Comparison of ENCODE assay signal across 10 mouse cellular contexts in genomic region chrX:36047451-36047850, GRCm38 (mm10).
DNase-seq lines count a peak whose midpoint lies in the region; ATAC-seq lines count a peak whose summit lies in the region.
"Had no signal": no experiment of that assay in that cellular context is flagged by ENCODE, and none has a peak within 500 bp of the region (broad histone marks: within the 10 kb centered on the region; RNA-seq: fewer than 3 reads in every experiment).

No protein-coding gene starts in this region.

- H3K4me2 ChIP-seq in heart, embryonic 11.5 days: no peak overlapping the region
- H3K4me2 ChIP-seq in lung, embryonic 16.5 days (ENCODE audit: low read depth, low read length): no peak overlapping the region
- no peak overlapping the region for H3K4me2 ChIP-seq in liver, embryonic 11.5 days
- H3K4me2 ChIP-seq: midbrain, embryonic 15.5 days had no signal

- DNase-seq in heart, adult 11 months: peak; percentile 87
- no peak for DNase-seq in lung, postnatal 4 days
- DNase-seq in heart, postnatal 10 days: peak; percentile 42 to 62
- peak; percentile 12 for DNase-seq in lung, postnatal 14 days
- no peak for DNase-seq in liver, embryonic 11.5 days (ENCODE audit: low spot score)

- no peak overlapping the region for H3K9ac ChIP-seq in heart, embryonic 11.5 days (ENCODE audit: low read depth, low read length)
- no peak overlapping the region for H3K9ac ChIP-seq in lung, embryonic 16.5 days (ENCODE audit: low read length)
- H3K9ac ChIP-seq in liver, embryonic 11.5 days (ENCODE audit: low read depth, low read length): no peak overlapping the region
- H3K9ac ChIP-seq: liver, embryonic 14.5 days; midbrain, embryonic 15.5 days had no signal

- intact Hi-C loops in heart, postnatal 10 days (cut with DNase I): no loop called here

- H3K9me3 ChIP-seq in heart, embryonic 11.5 days (replicated peaks; ENCODE audit: control insufficient read depth, low read length): no peaks in the 10 kb centered on the region
- H3K9me3 ChIP-seq in lung, embryonic 16.5 days (ENCODE audit: control insufficient read depth, low read length): no peaks in the 10 kb centered on the region
- H3K9me3 ChIP-seq in liver, embryonic 11.5 days (ENCODE audit: control insufficient read depth, low read length): no peaks in the 10 kb centered on the region
- H3K9me3 ChIP-seq: midbrain, embryonic 15.5 days had no signal

- WGBS in heart, embryonic 11.5 days (ENCODE audit: insufficient replicate concordance): 88% methylated on average over 1 of the region's 1 CpGs
- 48% methylated on average over 1 of the region's 1 CpGs for WGBS in lung, embryonic 16.5 days
- WGBS in liver, embryonic 11.5 days: 78% methylated on average over 1 of the region's 1 CpGs

- no peaks in the 10 kb centered on the region for H3K36me3 ChIP-seq in heart, embryonic 11.5 days (ENCODE audit: control insufficient read depth, insufficient read depth, low read length)
- no peaks in the 10 kb centered on the region for H3K36me3 ChIP-seq in lung, embryonic 16.5 days (ENCODE audit: control insufficient read depth, insufficient read depth, low read length)
- H3K36me3 ChIP-seq in liver, embryonic 11.5 days (ENCODE audit: control insufficient read depth, insufficient read depth, low read length): no peaks in the 10 kb centered on the region
- H3K36me3 ChIP-seq: midbrain, embryonic 15.5 days had no signal

- no peaks in the 10 kb centered on the region for H3K4me1 ChIP-seq in heart, embryonic 11.5 days (ENCODE audit: control insufficient read depth, insufficient read depth, low read length)
- no peaks in the 10 kb centered on the region for H3K4me1 ChIP-seq in lung, embryonic 16.5 days (replicated peaks; ENCODE audit: control insufficient read depth, insufficient read depth, low read length)
- H3K4me1 ChIP-seq in liver, embryonic 11.5 days (replicated peaks; ENCODE audit: control insufficient read depth, insufficient read depth, low read length): no peaks in the 10 kb centered on the region
- H3K4me1 ChIP-seq: midbrain, embryonic 15.5 days had no signal

- no peak overlapping the region for H3K27ac ChIP-seq in heart, embryonic 11.5 days (ENCODE audit: low read depth, low read length)
- H3K27ac ChIP-seq in lung, embryonic 16.5 days (ENCODE audit: low read length): no peak overlapping the region
- no peak overlapping the region for H3K27ac ChIP-seq in liver, embryonic 11.5 days (ENCODE audit: low read depth, low read length)
- H3K27ac ChIP-seq: liver, embryonic 14.5 days; midbrain, embryonic 15.5 days had no signal

- no peak overlapping the region for H3K4me3 ChIP-seq in heart, embryonic 11.5 days (ENCODE audit: low read depth, low read length)
- no peak overlapping the region for H3K4me3 ChIP-seq in lung, embryonic 16.5 days (ENCODE audit: low read length)
- no peak overlapping the region for H3K4me3 ChIP-seq in liver, embryonic 11.5 days (ENCODE audit: low read depth, low read length)
- H3K4me3 ChIP-seq: midbrain, embryonic 15.5 days had no signal

- ATAC-seq in heart, embryonic 11.5 days (replicated peaks; ENCODE audit: insufficient number of reproducible peaks, low FRiP score, low TSS enrichment): no peak
- peak; percentile 70 for ATAC-seq in lung, embryonic 16.5 days (ENCODE audit: low read depth)
- no peak for ATAC-seq in liver, embryonic 11.5 days (replicated peaks; ENCODE audit: low FRiP score)
- ATAC-seq: forebrain, embryonic 16.5 days; midbrain, embryonic 15.5 days had no signal

- H3K27me3 ChIP-seq in heart, embryonic 11.5 days (ENCODE audit: control insufficient read depth, insufficient read depth, low read length): no peaks in the 10 kb centered on the region
- H3K27me3 ChIP-seq in lung, embryonic 16.5 days (ENCODE audit: control insufficient read depth, insufficient read depth, low read depth, low read length): no peaks in the 10 kb centered on the region
- H3K27me3 ChIP-seq in liver, embryonic 11.5 days (replicated peaks; ENCODE audit: control insufficient read depth, insufficient read depth, low read length): no peaks in the 10 kb centered on the region
- H3K27me3 ChIP-seq: midbrain, embryonic 15.5 days had no signal

Comparison
In these comparisons a context has a peak if more than half of its experiments do, and no peak if none do; other contexts are left out.
1. DNase-seq: peak in heart, adult 11 months (single experiment), heart, postnatal 10 days (2 of 2) and lung, postnatal 14 days (single experiment); none in lung, postnatal 4 days (0 of 2) and liver, embryonic 11.5 days (single experiment).